Mouse (Mus musculus): ENCODE measurements around the gene Maml3. TPM values are rescaled to one million over a fixed set of nuclear protein-coding genes. Genes with fewer than 3 reads are reported as not detected.

Gene Maml3
- polyA plus RNA-seq, 1 experiment from 2014 or later, result 6.5 TPM

- peak overlapping the region; percentile 92 for H3K27ac ChIP-seq (ENCODE audit: low read depth)
- H3K9me3 ChIP-seq (ENCODE audit: control insufficient read depth, low read length), result no peaks in the 10 kb centered on the region
- no peak for DNase-seq (ENCODE audit: low spot score)
- H3K27me3 ChIP-seq (replicated peaks; ENCODE audit: control insufficient read depth, insufficient read depth, low read length), result no peaks in the 10 kb centered on the region
- peak overlapping the region; percentile 32 for H3K9ac ChIP-seq (ENCODE audit: low read length)
- 22% methylated on average over 6 of the region's 6 CpGs for WGBS
- peaks cover 40% of the 10 kb centered on the region for H3K4me1 ChIP-seq (replicated peaks; ENCODE audit: control insufficient read depth, insufficient read depth, low read length)
- H3K36me3 ChIP-seq (ENCODE audit: control insufficient read depth, insufficient read depth, low read length), result no peaks in the 10 kb centered on the region
- peak overlapping the region; percentile 47 for H3K4me2 ChIP-seq (ENCODE audit: low read length)
- no peak for ATAC-seq (replicated peaks; ENCODE audit: low FRiP score, low TSS enrichment, low read depth)
- H3K4me3 ChIP-seq (ENCODE audit: low read depth, low read length), result no peak overlapping the region
These were observed 59.6 kb downstream of the Maml3 start for GRCm38 (mm10) chr3:52045221-52045641.

GRCm38 (mm10) chr3:52044651-52045050, 60.2 kb downstream of the Maml3 start:
- H3K27me3 ChIP-seq (replicated peaks; ENCODE audit: control insufficient read depth, insufficient read depth, low read length), result no peaks in the 10 kb centered on the region
- peak overlapping the region; percentile 47 for H3K4me2 ChIP-seq (ENCODE audit: low read length)
- no peak for ATAC-seq (replicated peaks; ENCODE audit: low FRiP score, low TSS enrichment, low read depth)
- H3K9ac ChIP-seq (ENCODE audit: low read length), result peak overlapping the region; percentile 30
- peaks cover 40% of the 10 kb centered on the region for H3K4me1 ChIP-seq (replicated peaks; ENCODE audit: control insufficient read depth, insufficient read depth, low read length)
- H3K9me3 ChIP-seq (ENCODE audit: control insufficient read depth, low read length), result no peaks in the 10 kb centered on the region
- peak; percentile 76 for DNase-seq (ENCODE audit: low spot score)
- H3K27ac ChIP-seq (ENCODE audit: low read depth), result peak overlapping the region; percentile 92
- H3K36me3 ChIP-seq (ENCODE audit: control insufficient read depth, insufficient read depth, low read length), result no peaks in the 10 kb centered on the region
- WGBS, result 10% methylated on average over 14 of the region's 14 CpGs
- H3K4me3 ChIP-seq (ENCODE audit: low read depth, low read length), result no peak overlapping the region

GRCm38 (mm10) chr3:52043847-52044246, 61.0 kb downstream of the Maml3 start:
- no peaks in the 10 kb centered on the region for H3K27me3 ChIP-seq (replicated peaks; ENCODE audit: control insufficient read depth, insufficient read depth, low read length)
- H3K4me2 ChIP-seq (ENCODE audit: low read length), result no peak overlapping the region
- no peak overlapping the region for H3K4me3 ChIP-seq (ENCODE audit: low read depth, low read length)
- H3K27ac ChIP-seq (ENCODE audit: low read depth), result peak overlapping the region; percentile 92
- H3K9me3 ChIP-seq (ENCODE audit: control insufficient read depth, low read length), result no peaks in the 10 kb centered on the region
- H3K36me3 ChIP-seq (ENCODE audit: control insufficient read depth, insufficient read depth, low read length), result no peaks in the 10 kb centered on the region
- no peak for DNase-seq (ENCODE audit: low spot score)
- H3K4me1 ChIP-seq (replicated peaks; ENCODE audit: control insufficient read depth, insufficient read depth, low read length), result peaks cover 40% of the 10 kb centered on the region
- no peak overlapping the region for H3K9ac ChIP-seq (ENCODE audit: low read length)
- ATAC-seq (replicated peaks; ENCODE audit: low FRiP score, low TSS enrichment, low read depth), result no peak
- 55% methylated on average over 4 of the region's 4 CpGs for WGBS

- no peaks in the 10 kb centered on the region for H3K27me3 ChIP-seq (replicated peaks; ENCODE audit: control insufficient read depth, insufficient read depth, low read length)
- no peaks in the 10 kb centered on the region for H3K36me3 ChIP-seq (ENCODE audit: control insufficient read depth, insufficient read depth, low read length)
- H3K9ac ChIP-seq (ENCODE audit: low read length), result no peak overlapping the region
- no peak overlapping the region for H3K4me2 ChIP-seq (ENCODE audit: low read length)
- WGBS, result 75% methylated on average over 3 of the region's 3 CpGs
- H3K4me3 ChIP-seq (ENCODE audit: low read depth, low read length), result no peak overlapping the region
- DNase-seq (ENCODE audit: low spot score) (no peak), ATAC-seq (replicated peaks; ENCODE audit: low FRiP score, low TSS enrichment, low read depth) (no peak)
- no peaks in the 10 kb centered on the region for H3K9me3 ChIP-seq (ENCODE audit: control insufficient read depth, low read length)
- H3K27ac ChIP-seq (ENCODE audit: low read depth), result no peak overlapping the region
- H3K4me1 ChIP-seq (replicated peaks; ENCODE audit: control insufficient read depth, insufficient read depth, low read length), result peaks cover 40% of the 10 kb centered on the region
These were observed 62.2 kb downstream of the Maml3 start for GRCm38 (mm10) chr3:52042680-52043079.

- Histone ChIP-seq H3K9ac (ENCODE audit: low read length) (no peak overlapping the region), H3K36me3 (ENCODE audit: control insufficient read depth, insufficient read depth, low read length) (no peaks in the 10 kb centered on the region), H3K4me3 (ENCODE audit: low read depth, low read length) (no peak overlapping the region), H3K4me1 (replicated peaks; ENCODE audit: control insufficient read depth, insufficient read depth, low read length) (peaks cover 34% of the 10 kb centered on the region), H3K4me2 (ENCODE audit: low read length) (no peak overlapping the region), H3K27me3 (replicated peaks; ENCODE audit: control insufficient read depth, insufficient read depth, low read length) (no peaks in the 10 kb centered on the region), H3K27ac (ENCODE audit: low read depth) (no peak overlapping the region), H3K9me3 (ENCODE audit: control insufficient read depth, low read length) (no peaks in the 10 kb centered on the region)
- WGBS, result 83% methylated on average over 7 of the region's 7 CpGs
- DNase-seq (ENCODE audit: low spot score), result no peak
- ATAC-seq (replicated peaks; ENCODE audit: low FRiP score, low TSS enrichment, low read depth), result no peak
These were observed 64.9 kb downstream of the Maml3 start for GRCm38 (mm10) chr3:52039958-52040357.

GRCm38 (mm10) chr3:52037260-52037659, 67.6 kb downstream of the Maml3 start:
- 73% methylated on average over 5 of the region's 5 CpGs for WGBS
- peaks cover 35% of the 10 kb centered on the region for H3K4me1 ChIP-seq (replicated peaks; ENCODE audit: control insufficient read depth, insufficient read depth, low read length)
- no peaks in the 10 kb centered on the region for H3K9me3 ChIP-seq (ENCODE audit: control insufficient read depth, low read length)
- H3K4me3 ChIP-seq (ENCODE audit: low read depth, low read length), result no peak overlapping the region
- no peak overlapping the region for H3K4me2 ChIP-seq (ENCODE audit: low read length)
- ATAC-seq (replicated peaks; ENCODE audit: low FRiP score, low TSS enrichment, low read depth), result no peak
- no peak overlapping the region for H3K27ac ChIP-seq (ENCODE audit: low read depth)
- no peak for DNase-seq (ENCODE audit: low spot score)
- H3K9ac ChIP-seq (ENCODE audit: low read length), result no peak overlapping the region
- H3K36me3 ChIP-seq (ENCODE audit: control insufficient read depth, insufficient read depth, low read length), result no peaks in the 10 kb centered on the region
- H3K27me3 ChIP-seq (replicated peaks; ENCODE audit: control insufficient read depth, insufficient read depth, low read length), result no peaks in the 10 kb centered on the region

GRCm38 (mm10) chr3:52035404-52035803, 69.5 kb downstream of the Maml3 start:
- ATAC-seq (replicated peaks; ENCODE audit: low FRiP score, low TSS enrichment, low read depth) (0 out of 2 replicates have a peak, but pooled peaks have one; percentile 33), DNase-seq (ENCODE audit: low spot score) (no peak)
- H3K4me1 ChIP-seq (replicated peaks; ENCODE audit: control insufficient read depth, insufficient read depth, low read length), result peaks cover 43% of the 10 kb centered on the region
- H3K36me3 ChIP-seq (ENCODE audit: control insufficient read depth, insufficient read depth, low read length), result no peaks in the 10 kb centered on the region
- WGBS, result 38% methylated on average over 8 of the region's 8 CpGs
- H3K4me3 ChIP-seq (ENCODE audit: low read depth, low read length), result no peak overlapping the region
- H3K27me3 ChIP-seq (replicated peaks; ENCODE audit: control insufficient read depth, insufficient read depth, low read length), result no peaks in the 10 kb centered on the region
- no peaks in the 10 kb centered on the region for H3K9me3 ChIP-seq (ENCODE audit: control insufficient read depth, low read length)
- H3K4me2 ChIP-seq (ENCODE audit: low read length), result no peak overlapping the region
- peak overlapping the region; percentile 20; the same call in 1 of the 2 replicates for H3K27ac ChIP-seq (ENCODE audit: low read depth)
- H3K9ac ChIP-seq (ENCODE audit: low read length), result no peak overlapping the region

- H3K36me3 ChIP-seq (ENCODE audit: control insufficient read depth, insufficient read depth, low read length), result no peaks in the 10 kb centered on the region
- 14% methylated on average over 14 of the region's 14 CpGs for WGBS
- no peak overlapping the region for H3K9ac ChIP-seq (ENCODE audit: low read length)
- no peak overlapping the region for H3K4me3 ChIP-seq (ENCODE audit: low read depth, low read length)
- DNase-seq (ENCODE audit: low spot score) (peak; percentile 79), ATAC-seq (replicated peaks; ENCODE audit: low FRiP score, low TSS enrichment, low read depth) (peak; percentile 74; the same call in 1 of the 2 replicates)
- H3K4me2 ChIP-seq (ENCODE audit: low read length), result peak overlapping the region; percentile 14
- H3K4me1 ChIP-seq (replicated peaks; ENCODE audit: control insufficient read depth, insufficient read depth, low read length), result peaks cover 57% of the 10 kb centered on the region
- H3K9me3 ChIP-seq (ENCODE audit: control insufficient read depth, low read length), result no peaks in the 10 kb centered on the region
- no peaks in the 10 kb centered on the region for H3K27me3 ChIP-seq (replicated peaks; ENCODE audit: control insufficient read depth, insufficient read depth, low read length)
- H3K27ac ChIP-seq (ENCODE audit: low read depth), result peak overlapping the region; percentile 80
These were observed 70.9 kb downstream of the Maml3 start for GRCm38 (mm10) chr3:52033857-52034588.

- H3K4me3 ChIP-seq (ENCODE audit: low read depth, low read length), result no peak overlapping the region
- H3K9ac ChIP-seq (ENCODE audit: low read length), result no peak overlapping the region
- H3K27me3 ChIP-seq (replicated peaks; ENCODE audit: control insufficient read depth, insufficient read depth, low read length), result no peaks in the 10 kb centered on the region
- ATAC-seq (replicated peaks; ENCODE audit: low FRiP score, low TSS enrichment, low read depth) (no peak), DNase-seq (ENCODE audit: low spot score) (no peak)
- H3K36me3 ChIP-seq (ENCODE audit: control insufficient read depth, insufficient read depth, low read length), result no peaks in the 10 kb centered on the region
- no peaks in the 10 kb centered on the region for H3K9me3 ChIP-seq (ENCODE audit: control insufficient read depth, low read length)
- H3K27ac ChIP-seq (ENCODE audit: low read depth), result no peak overlapping the region
- peaks cover 59% of the 10 kb centered on the region for H3K4me1 ChIP-seq (replicated peaks; ENCODE audit: control insufficient read depth, insufficient read depth, low read length)
- H3K4me2 ChIP-seq (ENCODE audit: low read length), result no peak overlapping the region
These were observed 73.5 kb downstream of the Maml3 start for GRCm38 (mm10) chr3:52031327-52031726.

Measured in intestine, embryonic 14.5 days (tissue).